Mouse (Mus musculus) kidney, embryonic 16.5 days (tissue): ENCODE results near the gene Cry2. TPM values are rescaled to one million over a fixed set of nuclear protein-coding genes. Genes with fewer than 3 reads are reported as not detected.
A peak's percentile ranks its signal among the peaks of the same experiment; 100 is the strongest.
"Not testable (repeated sequence)": the region's sequence is repeated elsewhere in the genome, so short reads cannot be mapped to it uniquely, and the experiment has no call there.

Source experiments
- ATAC-seq: fragments of 200-750 bp; cut with Nextera tagmentation; 2 replicates; pipeline ENCODE4 v1.8.0; 2017; ENCODE audit warnings: moderate TSS enrichment; ENCODE audit not compliant: low FRiP score, low TSS enrichment
- H3K27ac ChIP-seq: fragments of 300-500 bp; sonication (generic); 2 replicates; pipeline ENCODE4 v1.5.1; 2014; ENCODE audit warnings: low read length
- H3K27me3 ChIP-seq: fragments of 300-500 bp; sonication (generic); 2 replicates; pipeline ENCODE4 v1.6.1; 2014; ENCODE audit warnings: low read length, control low read depth, mixed read lengths; ENCODE audit not compliant: insufficient read depth
- H3K36me3 ChIP-seq: fragments of 300-500 bp; sonication (generic); 2 replicates; pipeline ENCODE4 v1.6.1; 2014; ENCODE audit warnings: low read length, control low read depth, mixed read lengths; ENCODE audit not compliant: insufficient read depth
- H3K4me1 ChIP-seq: fragments of 300-500 bp; sonication (generic); 2 replicates; pipeline ENCODE4 v1.6.1; 2014; ENCODE audit warnings: low read length, control low read depth, mixed read lengths; ENCODE audit not compliant: insufficient read depth
- H3K4me2 ChIP-seq: fragments of 300-500 bp; sonication (generic); replicated peaks from 2 replicates; pipeline ENCODE4 v1.6.1; 2014; ENCODE audit warnings: low read depth, low read length
- H3K4me3 ChIP-seq: fragments of 300-500 bp; sonication (generic); 2 replicates; pipeline ENCODE4 v1.5.1; 2014; ENCODE audit warnings: mild to moderate bottlenecking, low read length
- H3K9ac ChIP-seq: fragments of 300-500 bp; sonication (generic); replicated peaks from 2 replicates; pipeline ENCODE4 v1.6.1; 2014; ENCODE audit warnings: low read length
- H3K9me3 ChIP-seq: fragments of 300-500 bp; sonication (generic); 2 replicates; pipeline ENCODE4 v1.6.1; 2016; ENCODE audit warnings: low read length, control low read depth
- WGBS: fragments of 180-500 bp; shearing (Covaris S2); extraction: QIAGEN DNeasy Blood & Tissue Kit; methylation state at CpG from one replicate; pipeline ENCODE4 v1.1.7; 2014; 5-methylcytosine and 5-hydroxymethylcytosine counted together
- polyA plus RNA-seq: library from polyadenylated mRNA; unstranded; fragments of >200 nt; fragmentation: Nextera tagmentation; extraction: Ambion mirVana; gene quantifications from 2 replicates; pipeline ENCODE4 v1.2.1, GENCODE M21; 2015

Cry2 gene
- polyA plus RNA-seq, 1 experiment from 2014 or later, result 21.7 TPM

GRCm38 (mm10) chr2:92404737-92405136, 29.1 kb downstream of the Cry2 start:
- no peak for ATAC-seq
- Histone ChIP-seq H3K9ac (no peak overlapping the region), H3K9me3 (no peaks in the 10 kb centered on the region), H3K4me2 (no peak overlapping the region), H3K4me3 (no peak overlapping the region), H3K4me1 (peaks cover 8% of the 10 kb centered on the region), H3K36me3 (peaks cover 23% of the 10 kb centered on the region), H3K27ac (no peak overlapping the region), H3K27me3 (no peaks in the 10 kb centered on the region)
- WGBS, result 75% methylated on average over 6 of the region's 6 CpGs

- no peak overlapping the region for H3K9ac ChIP-seq
- H3K36me3 ChIP-seq, result peaks cover 14% of the 10 kb centered on the region
- no peak overlapping the region for H3K4me3 ChIP-seq
- no peak for ATAC-seq
- H3K4me1 ChIP-seq, result peaks cover 8% of the 10 kb centered on the region
- 97% methylated on average over 5 of the region's 5 CpGs for WGBS
- H3K27ac ChIP-seq, result no peak overlapping the region
- no peak overlapping the region for H3K4me2 ChIP-seq
- no peaks in the 10 kb centered on the region for H3K27me3 ChIP-seq
- H3K9me3 ChIP-seq, result no peaks in the 10 kb centered on the region
These were observed 30.0 kb downstream of the Cry2 start for GRCm38 (mm10) chr2:92403776-92404319.

GRCm38 (mm10) chr2:92402591-92403326, 31.1 kb downstream of the Cry2 start:
- no peak overlapping the region for H3K9ac ChIP-seq
- no peak overlapping the region for H3K4me3 ChIP-seq
- H3K27ac ChIP-seq, result no peak overlapping the region
- peaks cover 12% of the 10 kb centered on the region; the same call in 1 of the 2 replicates for H3K36me3 ChIP-seq
- H3K27me3 ChIP-seq, result no peaks in the 10 kb centered on the region
- no peaks in the 10 kb centered on the region for H3K9me3 ChIP-seq
- ATAC-seq, result no peak
- H3K4me2 ChIP-seq, result no peak overlapping the region
- 79% methylated on average over 4 of the region's 4 CpGs for WGBS
- H3K4me1 ChIP-seq, result peaks cover 8% of the 10 kb centered on the region

- ATAC-seq, result peak; percentile 84
- Histone ChIP-seq H3K27me3 (no peaks in the 10 kb centered on the region), H3K27ac (no peak within 1 kb of the TSS), H3K36me3 (peaks cover 12% of the 10 kb centered on the region; the same call in 1 of the 2 replicates), H3K9ac (peak within 1 kb of the TSS; percentile 77), H3K9me3 (no peaks in the 10 kb centered on the region), H3K4me2 (peak within 1 kb of the TSS; percentile 91), H3K4me3 (peak within 1 kb of the TSS; percentile 58), H3K4me1 (peaks cover 8% of the 10 kb centered on the region)
- WGBS, result 2% methylated on average over 37 of the region's 59 CpGs
These were observed 32.7 kb downstream of the Cry2 start, which contains the start of gene Mapk8ip1 for GRCm38 (mm10) chr2:92401091-92401561. TSS of gene Mapk8ip1 (minus strand) at chr2:92401263.

- H3K4me3 ChIP-seq, result peak overlapping the region; percentile 58
- no peaks in the 10 kb centered on the region for H3K27me3 ChIP-seq
- 3% methylated on average over 22 of the region's 22 CpGs for WGBS
- no peaks in the 10 kb centered on the region for H3K9me3 ChIP-seq
- H3K4me2 ChIP-seq, result peak overlapping the region; percentile 91
- H3K9ac ChIP-seq, result peak overlapping the region; percentile 77
- no peak overlapping the region for H3K27ac ChIP-seq
- H3K36me3 ChIP-seq, result peaks cover 12% of the 10 kb centered on the region; the same call in 1 of the 2 replicates
- peaks cover 8% of the 10 kb centered on the region for H3K4me1 ChIP-seq
- ATAC-seq, result no peak; the same call in 1 of the 2 replicates
These were observed 33.2 kb downstream of the Cry2 start for GRCm38 (mm10) chr2:92400682-92401081.

GRCm38 (mm10) chr2:92399877-92400276, 34.0 kb downstream of the Cry2 start:
- not testable (repeated sequence) for H3K4me1 ChIP-seq, H3K27ac ChIP-seq, H3K36me3 ChIP-seq, H3K27me3 ChIP-seq, ATAC-seq, H3K9ac ChIP-seq, H3K4me2 ChIP-seq, H3K4me3 ChIP-seq, H3K9me3 ChIP-seq
- WGBS, result 70% methylated on average over 4 of the region's 4 CpGs

GRCm38 (mm10) chr2:92397436-92397835, 36.4 kb downstream of the Cry2 start:
- Histone ChIP-seq H3K4me2 (no peak overlapping the region), H3K4me1 (peaks cover 16% of the 10 kb centered on the region), H3K27ac (no peak overlapping the region), H3K9ac (no peak overlapping the region), H3K9me3 (no peaks in the 10 kb centered on the region), H3K27me3 (no peaks in the 10 kb centered on the region), H3K4me3 (no peak overlapping the region), H3K36me3 (no peaks in the 10 kb centered on the region)
- 64% methylated on average over 1 of the region's 1 CpGs for WGBS
- ATAC-seq, result no peak

- H3K27ac ChIP-seq, result no peak overlapping the region
- no peaks in the 10 kb centered on the region for H3K36me3 ChIP-seq
- no peak overlapping the region for H3K9ac ChIP-seq
- peaks cover 27% of the 10 kb centered on the region for H3K4me1 ChIP-seq
- H3K27me3 ChIP-seq, result no peaks in the 10 kb centered on the region
- no peak overlapping the region for H3K4me3 ChIP-seq
- no peak overlapping the region for H3K4me2 ChIP-seq
- 84% methylated on average over 3 of the region's 3 CpGs for WGBS
- no peak for ATAC-seq
- no peaks in the 10 kb centered on the region for H3K9me3 ChIP-seq
These were observed 38.3 kb downstream of the Cry2 start for GRCm38 (mm10) chr2:92395535-92395934.

- Histone ChIP-seq H3K4me2 (peak overlapping the region; percentile 64), H3K4me3 (peak overlapping the region; percentile 46), H3K9me3 (no peaks in the 10 kb centered on the region), H3K4me1 (peaks cover 46% of the 10 kb centered on the region), H3K36me3 (no peaks in the 10 kb centered on the region), H3K27me3 (no peaks in the 10 kb centered on the region), H3K27ac (peak overlapping the region; percentile 84), H3K9ac (peak overlapping the region; percentile 67)
- WGBS, result 4% methylated on average over 26 of the region's 26 CpGs
- ATAC-seq, result peak; percentile 1; the same call in 1 of the 2 replicates
These were observed 41.3 kb downstream of the Cry2 start for GRCm38 (mm10) chr2:92392318-92393264.
